Mouse (Mus musculus): ENCODE results near the gene Ano2.

The Ano2 gene

DNA sequence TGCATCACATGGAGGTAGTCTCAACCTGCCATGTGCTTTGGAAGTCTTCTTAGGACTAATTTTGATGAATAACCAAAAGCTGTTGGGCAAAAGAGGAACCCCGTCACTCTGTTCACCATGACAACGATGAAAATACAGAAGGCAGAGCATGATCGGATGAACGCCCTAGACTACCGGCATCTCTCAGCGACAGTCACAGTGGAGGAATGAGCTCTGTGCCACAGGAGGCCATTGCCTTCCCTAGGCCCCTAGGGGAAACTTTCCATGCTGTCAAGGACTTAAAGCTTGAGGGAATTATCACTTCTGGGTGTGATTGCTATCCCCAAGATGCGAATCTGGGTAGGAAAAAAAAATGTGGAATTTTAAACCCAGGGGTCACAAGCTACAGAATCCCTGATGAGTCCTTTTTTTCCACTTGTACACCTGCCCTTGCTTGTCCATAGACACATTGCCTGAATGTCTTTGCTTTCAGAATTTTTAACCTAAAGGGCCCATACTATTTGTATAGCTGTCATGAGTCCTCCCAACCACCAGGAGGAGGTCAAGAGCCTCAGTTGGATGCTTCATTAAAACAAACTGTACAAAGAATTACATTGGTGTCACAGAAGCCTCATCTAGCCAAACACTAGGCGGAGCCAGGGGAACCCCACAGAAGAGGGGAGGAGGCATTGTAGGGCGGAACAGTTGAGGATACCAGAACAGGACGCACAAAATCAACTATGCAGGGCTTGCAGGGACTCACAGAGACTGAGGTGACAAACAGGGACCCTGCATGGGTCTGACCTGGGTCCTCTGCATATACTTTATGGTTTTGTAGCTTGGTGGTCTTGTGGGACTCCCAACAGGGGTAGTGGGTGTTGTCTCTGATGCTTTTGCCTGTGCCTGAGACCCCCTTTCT, 53.2 kb downstream of the Ano2 start:
- DNase-seq (ENCODE audit: low read depth, low spot score) = no peak

DNA sequence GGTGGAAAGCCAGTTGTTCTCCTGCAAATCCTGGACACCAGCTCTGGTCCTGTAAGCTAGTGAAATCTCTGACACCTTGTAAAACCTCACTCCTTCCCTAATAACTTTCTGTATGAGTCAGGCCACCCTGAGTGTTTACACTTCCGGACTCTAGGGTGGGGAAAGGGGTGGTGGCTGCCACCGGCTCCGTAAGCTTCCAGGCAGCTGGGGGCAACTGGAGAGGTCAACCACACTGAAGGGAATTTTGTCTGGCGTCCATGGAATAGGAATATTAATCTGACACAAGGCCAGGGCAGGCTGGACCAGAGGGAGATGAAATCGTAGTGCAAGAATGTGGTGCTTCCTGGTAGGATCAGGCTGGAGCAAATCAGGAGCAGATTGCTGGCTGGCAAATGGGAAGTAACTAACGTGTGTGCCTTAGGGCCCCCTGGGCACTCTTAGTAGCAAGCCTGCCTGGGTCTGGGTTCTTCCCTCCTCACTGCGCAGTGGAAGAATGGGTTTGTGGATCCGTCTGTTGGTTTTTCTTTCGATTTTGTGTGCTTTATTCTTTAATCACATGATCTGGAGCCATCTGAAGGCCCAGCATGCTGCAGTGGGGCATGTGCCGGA, 57.2 kb downstream of the Ano2 start:
- no peak for DNase-seq (ENCODE audit: low read depth, low spot score)

DNA sequence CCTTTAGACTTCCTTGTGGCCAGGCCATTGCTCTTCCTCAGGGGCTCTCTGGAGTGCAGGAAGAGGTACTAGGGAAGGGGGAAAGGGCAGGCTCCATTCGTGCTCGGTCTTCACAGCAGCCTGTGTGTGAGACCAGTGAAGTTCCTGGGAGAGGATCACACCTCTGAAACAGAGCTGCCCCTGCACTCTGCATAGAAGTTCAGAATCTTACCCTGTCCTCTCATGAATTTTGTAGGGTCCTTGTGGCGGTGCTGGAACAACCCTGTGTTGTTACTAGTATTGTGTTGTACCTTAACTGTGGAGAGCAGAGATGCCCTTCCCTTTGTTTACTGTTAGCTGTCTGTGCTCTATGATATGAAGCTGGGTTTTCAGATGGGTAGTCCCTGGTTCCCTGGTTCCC, 58.4 kb downstream of the Ano2 start:
- no peak for DNase-seq (ENCODE audit: low read depth, low spot score)

DNA sequence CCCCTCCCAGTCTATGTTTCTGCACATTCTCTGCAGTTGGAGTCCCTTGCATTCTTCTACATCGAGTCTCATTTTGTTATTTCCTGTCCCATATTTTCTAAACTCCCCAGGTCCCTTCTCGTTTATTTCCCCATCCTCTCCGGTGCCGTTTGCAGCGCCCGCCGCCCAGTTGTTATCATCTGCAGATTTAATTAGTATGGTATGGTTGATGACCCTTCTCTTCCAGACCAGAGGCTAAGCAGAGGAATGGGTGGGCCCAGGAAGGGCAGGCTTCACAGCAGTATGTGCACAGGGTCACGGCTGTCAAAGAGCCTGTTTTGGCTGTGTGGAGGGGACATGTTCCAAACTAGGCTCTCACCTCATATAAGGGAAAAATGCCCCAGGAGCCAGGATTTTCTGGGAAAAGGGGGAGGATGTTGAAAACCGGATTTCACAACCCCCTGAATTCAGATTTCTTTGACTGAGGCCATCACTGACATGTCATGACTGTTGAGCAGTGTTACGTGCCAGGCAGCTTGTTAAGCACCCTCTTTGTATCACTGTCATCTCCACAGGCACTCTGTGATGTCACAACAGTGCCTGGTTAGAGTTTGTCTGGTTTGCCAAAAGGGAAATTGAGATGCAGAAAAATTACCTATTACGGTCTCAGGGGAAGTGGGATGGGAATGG, 72.8 kb downstream of the Ano2 start:
- no peak for DNase-seq (ENCODE audit: low read depth, low spot score)

GRCm38 (mm10) chr6:125773256-125773655, 83.0 kb downstream of the Ano2 start:
- no peak for DNase-seq (ENCODE audit: low read depth, low spot score)

GRCm38 (mm10) chr6:125776291-125776690, 86.1 kb downstream of the Ano2 start:
- DNase-seq (ENCODE audit: low read depth, low spot score) = no peak

DNA sequence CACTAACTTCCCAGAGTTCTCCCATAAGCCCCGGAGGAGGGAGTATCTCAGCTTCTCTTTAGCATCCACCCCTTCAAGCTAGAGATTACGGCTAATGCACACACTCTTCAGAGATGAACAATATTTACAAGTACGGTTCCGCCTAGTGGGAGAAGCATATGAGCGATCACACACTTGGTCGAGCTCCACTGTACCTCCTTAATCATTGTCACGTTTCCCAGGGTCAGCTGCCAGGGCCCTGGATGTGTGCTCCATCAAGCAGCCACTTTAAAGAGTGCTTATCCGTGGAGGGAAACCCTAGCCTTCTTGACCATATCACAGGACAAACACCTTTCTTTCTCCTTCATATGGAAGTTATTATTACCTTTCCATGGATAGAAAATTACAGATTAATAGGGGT, 112.7 kb downstream of the Ano2 start:
- DNase-seq (ENCODE audit: low read depth, low spot score) = no peak

- DNase-seq (ENCODE audit: low read depth, low spot score) = no peak
Measured at GRCm38 (mm10) chr6:125803364-125804011, 113.3 kb downstream of the Ano2 start.

DNA sequence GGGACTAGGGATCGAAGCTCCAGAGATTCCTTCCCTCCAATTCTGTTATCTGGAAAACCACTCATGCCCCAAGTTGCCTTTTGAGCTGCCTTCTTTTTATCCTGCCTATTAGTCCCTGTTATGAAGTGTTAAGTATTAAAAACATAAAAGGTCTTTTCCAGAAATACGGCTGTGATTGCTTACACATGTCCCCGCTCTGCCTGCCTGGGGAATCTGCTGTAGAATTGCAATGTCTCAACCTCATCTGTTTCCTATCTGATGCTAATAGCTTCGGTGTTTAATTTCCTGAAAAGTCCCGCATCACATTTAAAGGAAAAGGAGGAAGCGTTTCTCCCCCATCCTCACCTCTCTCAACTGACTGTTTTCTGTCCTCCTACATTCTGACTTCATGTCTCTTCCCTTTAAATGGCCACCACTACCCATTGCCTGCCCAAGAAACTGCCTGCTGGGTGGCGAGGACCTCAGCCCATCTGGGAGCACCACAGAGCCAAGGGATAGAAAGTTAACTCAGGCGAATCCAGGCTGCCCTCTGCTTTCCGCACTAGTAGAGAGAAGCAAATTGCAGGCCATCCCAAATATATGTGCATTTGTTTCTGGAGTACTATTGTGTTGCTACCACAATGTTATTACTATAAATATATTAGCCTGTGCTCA, 118.9 kb downstream of the Ano2 start:
- DNase-seq (ENCODE audit: low read depth, low spot score) = no peak

- no peak for DNase-seq (ENCODE audit: low read depth, low spot score)
Measured at GRCm38 (mm10) chr6:125811395-125811794, 121.2 kb downstream of the Ano2 start.

GRCm38 (mm10) chr6:125838121-125838520, 147.9 kb downstream of the Ano2 start:
- DNase-seq (ENCODE audit: low read depth, low spot score) = no peak

DNA sequence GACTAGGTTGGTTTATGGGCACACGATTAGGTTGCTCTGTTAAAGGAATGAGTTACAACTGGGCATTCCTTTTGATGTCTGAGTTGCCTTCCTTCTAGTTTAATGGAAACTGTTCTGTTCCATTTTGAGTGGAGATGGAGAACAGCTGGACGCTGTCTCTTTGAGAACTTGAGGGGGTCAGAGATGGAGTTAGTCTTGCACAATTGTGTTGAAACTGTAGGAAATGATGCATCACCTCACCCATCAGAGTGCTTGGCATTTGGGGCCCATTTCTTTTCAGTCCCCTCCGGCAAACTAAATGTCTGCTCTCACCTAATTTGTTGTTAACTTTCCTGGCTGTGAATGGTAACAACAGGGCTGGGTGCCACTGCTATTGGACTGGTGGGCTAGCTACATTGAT, 151.1 kb downstream of the Ano2 start:
- no peak for DNase-seq (ENCODE audit: low read depth, low spot score)

GRCm38 (mm10) chr6:125851196-125851595, 161.0 kb downstream of the Ano2 start:
- no peak for DNase-seq (ENCODE audit: low read depth, low spot score)

DNA sequence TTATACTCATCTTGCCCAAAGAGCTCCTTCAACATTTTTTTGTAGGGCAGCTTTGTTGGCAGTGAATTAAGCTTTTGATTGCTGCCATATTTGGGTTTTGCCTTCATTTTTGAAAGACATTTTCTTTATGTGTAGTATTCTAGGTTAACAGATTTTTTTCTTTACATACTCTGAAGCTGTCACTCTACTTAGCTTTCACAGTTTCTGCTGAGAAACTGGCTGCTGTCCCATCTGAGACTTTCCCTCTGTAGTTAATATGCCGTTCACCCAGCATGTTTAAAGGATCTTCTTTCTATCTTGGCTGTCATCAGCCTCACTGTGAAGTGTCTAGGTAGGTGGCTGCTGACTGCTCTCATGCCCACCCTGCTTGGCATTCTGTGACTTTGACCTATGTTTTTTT, 168.1 kb downstream of the Ano2 start:
- no peak for DNase-seq (ENCODE audit: low read depth, low spot score)

DNA sequence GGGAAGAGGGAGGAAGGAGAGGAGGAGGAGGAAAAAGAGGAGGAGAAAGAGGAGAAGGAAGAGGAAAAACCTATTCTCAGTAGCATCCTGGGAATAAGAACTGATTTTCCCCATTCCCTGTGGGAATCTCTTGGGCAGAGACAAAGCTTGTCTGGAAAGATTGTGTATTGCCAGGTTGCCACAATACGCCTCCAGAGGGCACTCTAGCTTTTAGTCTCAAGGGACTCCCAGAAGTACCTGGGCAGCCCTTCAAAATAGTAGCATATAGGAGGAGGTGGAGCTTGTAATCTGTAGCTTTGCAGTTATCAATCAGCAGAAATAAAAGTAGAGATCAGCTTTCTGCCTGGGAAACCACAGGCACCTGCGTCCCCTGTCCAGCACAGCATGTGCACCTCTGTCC, 178.3 kb downstream of the Ano2 start:
- peak; percentile 4 for DNase-seq (ENCODE audit: low read depth, low spot score)

- DNase-seq (ENCODE audit: low read depth, low spot score) = no peak
Measured at GRCm38 (mm10) chr6:125871482-125871881, 181.3 kb downstream of the Ano2 start.

DNA sequence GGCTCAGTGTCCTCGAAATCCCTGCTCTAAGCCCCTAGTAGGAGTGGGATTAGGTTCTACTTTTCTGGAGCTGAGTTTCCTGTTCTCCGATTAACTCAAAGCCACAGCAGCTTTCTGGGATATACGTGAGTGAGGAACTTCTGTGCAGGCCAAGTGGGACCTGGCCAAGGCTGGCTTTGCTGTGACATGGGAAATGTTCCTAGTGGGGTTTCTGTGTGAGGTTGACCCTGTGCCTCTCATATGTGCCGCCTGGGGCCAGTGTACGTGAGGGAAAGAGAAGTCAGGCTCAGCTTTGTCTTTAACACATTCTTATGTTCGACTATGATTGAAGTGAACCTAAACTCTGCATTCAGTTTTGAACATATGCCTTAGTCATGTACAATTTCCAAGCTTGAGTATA, 184.5 kb downstream of the Ano2 start:
- no peak for DNase-seq (ENCODE audit: low read depth, low spot score)

GRCm38 (mm10) chr6:125876884-125877283, 186.7 kb downstream of the Ano2 start:
- no peak for DNase-seq (ENCODE audit: low read depth, low spot score)

DNA sequence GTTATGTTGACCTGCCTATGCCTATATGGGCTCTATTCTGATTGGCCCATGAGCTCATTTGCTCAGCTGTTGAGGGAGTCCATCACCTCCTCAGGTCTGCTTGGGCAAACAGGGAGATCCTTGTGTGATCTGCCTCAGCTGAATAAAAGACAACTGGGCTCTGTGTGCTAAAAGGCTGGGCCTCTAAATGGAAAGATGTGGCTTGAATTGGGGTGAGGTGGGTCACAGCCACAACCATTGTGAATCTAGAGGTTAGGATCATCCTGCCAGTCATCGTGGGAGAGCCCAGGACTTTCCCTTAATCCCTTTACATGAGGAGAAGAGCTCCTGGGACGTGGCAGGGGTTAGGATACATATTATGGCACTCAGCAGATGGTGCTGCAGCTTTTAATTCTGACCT, 188.5 kb downstream of the Ano2 start:
- DNase-seq (ENCODE audit: low read depth, low spot score) = no peak

DNA sequence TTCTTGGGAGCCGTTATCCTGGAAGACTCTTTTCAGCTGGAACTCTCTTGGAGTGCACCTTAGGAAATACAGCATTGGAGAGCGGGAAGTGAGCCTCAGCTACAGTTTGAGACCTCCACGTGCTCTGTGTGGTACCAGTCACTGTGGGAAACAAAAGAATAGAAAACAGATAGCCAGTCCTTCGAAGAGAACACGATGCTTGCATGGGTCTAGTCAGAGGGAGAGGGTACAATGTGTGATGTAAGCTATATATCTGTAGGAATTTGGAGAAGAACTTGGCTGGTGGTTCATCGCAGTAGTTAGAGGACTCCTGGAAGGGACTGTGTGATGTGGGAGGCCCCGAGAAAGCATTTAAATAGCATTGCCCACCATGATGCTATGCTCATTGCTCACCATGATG, 189.1 kb downstream of the Ano2 start:
- no peak for DNase-seq (ENCODE audit: low read depth, low spot score)

DNA sequence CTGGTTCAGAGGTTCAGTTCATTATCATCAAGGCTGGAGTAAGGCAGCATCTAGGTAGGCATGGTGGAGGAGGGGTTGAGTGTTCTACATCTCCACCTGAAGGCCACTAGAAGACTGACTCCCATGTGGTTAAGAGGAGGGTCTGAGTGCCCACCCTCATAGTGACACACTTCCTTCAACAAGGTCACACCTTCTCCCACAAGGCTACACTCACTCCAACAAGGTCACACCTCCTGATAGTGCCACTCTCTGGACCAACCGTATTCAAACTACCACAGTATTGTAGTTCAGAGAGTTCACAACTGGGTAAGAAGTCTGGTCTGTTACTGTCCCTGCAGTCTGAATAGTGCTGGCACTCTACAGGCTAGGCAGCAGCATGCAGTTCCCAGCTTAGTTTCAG, 198.4 kb downstream of the Ano2 start:
- no peak for DNase-seq (ENCODE audit: low read depth, low spot score)

GRCm38 (mm10) chr6:125894340-125894739, 204.1 kb downstream of the Ano2 start:
- no peak for DNase-seq (ENCODE audit: low read depth, low spot score)
